Mouse (Mus musculus) midbrain, embryonic 16.5 days (tissue): ENCODE results near the gene Zbtb20. TPM values are rescaled to one million over a fixed set of nuclear protein-coding genes. Genes with fewer than 3 reads are reported as not detected.
A peak's percentile ranks its signal among the peaks of the same experiment; 100 is the strongest.

Experiments
- ATAC-seq: fragments of 200-750 bp; cut with Nextera tagmentation; 2 replicates; pipeline ENCODE4 v1.8.0; 2017; ENCODE audit warnings: moderate TSS enrichment
- H3K27ac ChIP-seq: fragments of 300-500 bp; sonication (generic); 2 replicates; pipeline ENCODE4 v1.5.1; 2014; ENCODE audit warnings: mild to moderate bottlenecking, low read length, mixed read lengths
- H3K27me3 ChIP-seq: fragments of 300-500 bp; sonication (generic); 2 replicates; pipeline ENCODE4 v1.6.1; 2014; ENCODE audit warnings: low read depth, low read length, mixed read lengths; ENCODE audit not compliant: control insufficient read depth, insufficient read depth
- H3K36me3 ChIP-seq: fragments of 300-500 bp; sonication (generic); 2 replicates; pipeline ENCODE4 v1.6.1; 2014; ENCODE audit warnings: mild to moderate bottlenecking, low read length, moderate library complexity, mixed read lengths; ENCODE audit not compliant: control insufficient read depth, insufficient read depth
- H3K4me1 ChIP-seq: fragments of 300-500 bp; sonication (generic); 2 replicates; pipeline ENCODE4 v1.6.1; 2014; ENCODE audit warnings: mild to moderate bottlenecking, low read length, mixed read lengths; ENCODE audit not compliant: control insufficient read depth, insufficient read depth
- H3K4me2 ChIP-seq: fragments of 300-500 bp; sonication (generic); 2 replicates; pipeline ENCODE4 v1.6.1; 2014; ENCODE audit warnings: mild to moderate bottlenecking, low read length, mixed read lengths
- H3K4me3 ChIP-seq: fragments of 300-500 bp; sonication (generic); 2 replicates; pipeline ENCODE4 v1.5.1; 2014; ENCODE audit warnings: low read depth, mild to moderate bottlenecking, low read length, moderate library complexity, mixed read lengths
- H3K9ac ChIP-seq: fragments of 300-500 bp; sonication (generic); 2 replicates; pipeline ENCODE4 v1.6.1; 2014; ENCODE audit warnings: low read depth, low read length, mixed read lengths
- H3K9me3 ChIP-seq: fragments of 300-500 bp; sonication (generic); replicated peaks from 2 replicates; pipeline ENCODE4 v1.6.1; 2014; ENCODE audit warnings: mild to moderate bottlenecking, low read length, mixed read lengths; ENCODE audit not compliant: control insufficient read depth, poor library complexity, severe bottlenecking
- WGBS: fragments of 180-500 bp; shearing (Covaris S2); extraction: QIAGEN DNeasy Blood & Tissue Kit; methylation state at CpG from one replicate; pipeline ENCODE4 v1.1.7; 2014; 5-methylcytosine and 5-hydroxymethylcytosine counted together
- polyA plus RNA-seq: library from polyadenylated mRNA; unstranded; fragments of >200 nt; fragmentation: Nextera tagmentation; extraction: Ambion mirVana; gene quantifications from 2 replicates; pipeline ENCODE4 v1.2.1, GENCODE M21; 2015

Gene Zbtb20
- polyA plus RNA-seq, 1 experiment from 2014 or later = 60.7 TPM

DNA sequence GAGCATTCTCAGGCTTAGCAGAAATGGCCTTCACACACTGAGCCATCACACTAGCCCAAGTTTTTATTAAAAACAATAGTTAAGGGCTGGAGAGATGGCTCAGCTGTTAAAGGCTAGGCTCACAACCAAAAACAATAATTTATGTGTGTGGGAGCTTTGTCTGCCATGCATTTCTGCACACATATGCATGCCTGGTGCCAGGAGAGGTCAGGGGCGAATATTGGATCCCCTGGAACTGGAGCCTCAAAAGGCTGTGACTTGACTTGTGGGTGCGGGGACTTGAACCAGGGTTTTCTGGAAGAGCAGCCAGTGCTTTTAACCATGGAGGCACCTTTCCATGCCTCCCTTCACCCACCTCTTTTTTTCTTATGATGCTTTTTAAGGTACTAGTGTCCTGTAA is 685.6 kb downstream of the Zbtb20 start:
- no peak for ATAC-seq
- WGBS = 92% methylated on average over 2 of the region's 2 CpGs
- Histone ChIP-seq H3K9ac (no peak overlapping the region), H3K4me2 (no peak overlapping the region), H3K27ac (no peak overlapping the region), H3K4me1 (peaks cover 5% of the 10 kb centered on the region), H3K4me3 (no peak overlapping the region), H3K9me3 (no peaks in the 10 kb centered on the region), H3K36me3 (no peaks in the 10 kb centered on the region), H3K27me3 (no peaks in the 10 kb centered on the region)

- H3K27ac ChIP-seq = no peak overlapping the region
- no peak overlapping the region for H3K4me3 ChIP-seq
- H3K27me3 ChIP-seq = no peaks in the 10 kb centered on the region
- H3K36me3 ChIP-seq = no peaks in the 10 kb centered on the region
- H3K9me3 ChIP-seq = no peaks in the 10 kb centered on the region
- no peak overlapping the region for H3K4me2 ChIP-seq
- ATAC-seq = no peak
- no peak overlapping the region for H3K9ac ChIP-seq
- 90% methylated on average over 4 of the region's 4 CpGs for WGBS
- peaks cover 5% of the 10 kb centered on the region for H3K4me1 ChIP-seq
These were observed 686.3 kb downstream of the Zbtb20 start for GRCm38 (mm10) chr16:43561956-43562355.

GRCm38 (mm10) chr16:43565872-43566271 is 690.2 kb downstream of the Zbtb20 start:
- Histone ChIP-seq H3K27ac (no peak overlapping the region), H3K4me3 (no peak overlapping the region), H3K36me3 (no peaks in the 10 kb centered on the region), H3K4me1 (no peaks in the 10 kb centered on the region), H3K4me2 (no peak overlapping the region), H3K9me3 (no peaks in the 10 kb centered on the region), H3K27me3 (no peaks in the 10 kb centered on the region), H3K9ac (no peak overlapping the region)
- no peak for ATAC-seq
- 75% methylated on average over 4 of the region's 4 CpGs for WGBS

DNA sequence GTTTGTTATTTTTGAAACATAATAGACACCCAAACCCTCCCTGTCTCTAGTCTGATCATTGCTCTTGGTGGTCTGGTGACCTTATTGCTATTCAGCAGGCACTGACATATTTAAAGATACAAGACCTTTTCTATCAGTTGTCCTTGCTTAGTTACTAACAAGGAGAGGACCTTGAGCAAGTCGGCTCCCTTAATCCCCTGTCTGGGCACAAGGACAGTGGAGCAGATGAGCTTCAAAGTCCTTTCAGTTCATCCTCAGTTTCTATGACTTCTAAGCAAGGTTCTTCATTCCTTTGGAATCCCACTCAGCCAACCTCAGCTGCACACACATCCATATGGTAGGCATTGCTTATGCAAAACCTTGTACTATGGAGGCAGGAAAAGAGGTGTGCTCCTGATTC is 690.8 kb downstream of the Zbtb20 start:
- Histone ChIP-seq H3K36me3 (no peaks in the 10 kb centered on the region), H3K4me3 (no peak overlapping the region), H3K9ac (no peak overlapping the region), H3K4me1 (no peaks in the 10 kb centered on the region), H3K27ac (no peak overlapping the region), H3K9me3 (no peaks in the 10 kb centered on the region), H3K4me2 (no peak overlapping the region), H3K27me3 (no peaks in the 10 kb centered on the region)
- no peak for ATAC-seq
- 75% methylated on average over 1 of the region's 1 CpGs for WGBS

GRCm38 (mm10) chr16:43571376-43572081 is 695.8 kb downstream of the Zbtb20 start:
- no peaks in the 10 kb centered on the region for H3K27me3 ChIP-seq
- H3K9me3 ChIP-seq = no peaks in the 10 kb centered on the region
- no peak for ATAC-seq
- H3K4me3 ChIP-seq = no peak overlapping the region
- no peaks in the 10 kb centered on the region for H3K36me3 ChIP-seq
- 86% methylated on average over 16 of the region's 16 CpGs for WGBS
- H3K4me1 ChIP-seq = peaks cover 23% of the 10 kb centered on the region
- H3K27ac ChIP-seq = no peak overlapping the region
- H3K4me2 ChIP-seq = no peak overlapping the region
- H3K9ac ChIP-seq = no peak overlapping the region

DNA sequence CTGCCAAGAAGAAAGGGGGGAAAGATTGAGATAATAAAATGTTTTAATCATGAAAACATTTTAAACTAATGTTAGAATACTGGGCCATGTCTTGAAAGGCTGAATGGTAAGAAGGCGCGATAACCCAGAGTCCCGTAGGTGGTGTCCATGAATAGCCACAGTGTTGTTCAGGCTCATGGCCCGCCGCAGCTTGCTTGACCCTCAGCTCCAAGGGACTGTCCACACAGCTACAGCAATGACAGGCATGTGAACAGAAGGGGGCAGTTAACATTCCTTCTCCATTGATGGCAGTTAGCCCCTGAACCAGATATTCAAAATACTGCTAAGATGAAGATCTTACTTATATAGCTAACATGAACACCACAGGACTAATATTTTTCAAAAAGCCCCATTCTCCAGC is 696.5 kb downstream of the Zbtb20 start:
- H3K27ac ChIP-seq = no peak overlapping the region

DNA sequence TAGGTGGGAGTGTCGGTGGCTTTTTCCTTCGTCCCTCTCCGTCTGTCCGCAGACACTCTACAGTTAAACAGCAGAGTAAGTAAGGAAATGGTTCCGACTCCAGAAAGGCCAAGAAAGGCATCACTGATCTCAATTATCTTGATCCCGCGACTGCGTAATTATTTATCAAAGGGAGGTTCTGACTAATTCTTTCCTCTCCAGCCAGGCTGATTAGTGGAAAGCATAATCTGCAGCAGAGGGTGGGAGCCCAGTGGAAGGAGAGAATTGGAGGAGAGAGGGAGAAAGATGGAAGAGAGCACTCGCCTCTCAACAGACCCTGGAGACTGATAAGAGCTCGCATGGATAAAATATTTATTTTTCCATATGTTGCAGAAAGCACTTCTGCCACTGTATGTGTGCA is 697.1 kb downstream of the Zbtb20 start:
- Histone ChIP-seq H3K27me3 (no peaks in the 10 kb centered on the region), H3K4me2 (no peak overlapping the region), H3K4me3 (no peak overlapping the region), H3K27ac (peak overlapping the region; percentile 58), H3K9ac (no peak overlapping the region), H3K36me3 (no peaks in the 10 kb centered on the region), H3K9me3 (no peaks in the 10 kb centered on the region), H3K4me1 (peaks cover 23% of the 10 kb centered on the region)
- WGBS = 29% methylated on average over 10 of the region's 10 CpGs
- ATAC-seq = peak; percentile 36; the same call in 1 of the 2 replicates

More for the DNA sequence above, 696.5 kb downstream of the Zbtb20 start:
- ATAC-seq = no peak
- no peak overlapping the region for H3K4me3 ChIP-seq
- no peaks in the 10 kb centered on the region for H3K9me3 ChIP-seq
- H3K4me1 ChIP-seq = peaks cover 23% of the 10 kb centered on the region
- H3K36me3 ChIP-seq = no peaks in the 10 kb centered on the region
- WGBS = 84% methylated on average over 5 of the region's 5 CpGs
- H3K4me2 ChIP-seq = no peak overlapping the region
- no peak overlapping the region for H3K9ac ChIP-seq
- no peaks in the 10 kb centered on the region for H3K27me3 ChIP-seq

GRCm38 (mm10) chr16:43573181-43573833 is 697.6 kb downstream of the Zbtb20 start:
- WGBS = 25% methylated on average over 14 of the region's 14 CpGs
- Histone ChIP-seq H3K4me1 (peaks cover 23% of the 10 kb centered on the region), H3K27ac (peak overlapping the region; percentile 58), H3K4me2 (0 out of 2 replicates have a peak overlapping the region, but pooled peaks have one; percentile 15), H3K27me3 (no peaks in the 10 kb centered on the region), H3K9ac (no peak overlapping the region), H3K4me3 (no peak overlapping the region), H3K9me3 (no peaks in the 10 kb centered on the region), H3K36me3 (no peaks in the 10 kb centered on the region)
- ATAC-seq = peak; percentile 55; the same call in 1 of the 2 replicates

DNA sequence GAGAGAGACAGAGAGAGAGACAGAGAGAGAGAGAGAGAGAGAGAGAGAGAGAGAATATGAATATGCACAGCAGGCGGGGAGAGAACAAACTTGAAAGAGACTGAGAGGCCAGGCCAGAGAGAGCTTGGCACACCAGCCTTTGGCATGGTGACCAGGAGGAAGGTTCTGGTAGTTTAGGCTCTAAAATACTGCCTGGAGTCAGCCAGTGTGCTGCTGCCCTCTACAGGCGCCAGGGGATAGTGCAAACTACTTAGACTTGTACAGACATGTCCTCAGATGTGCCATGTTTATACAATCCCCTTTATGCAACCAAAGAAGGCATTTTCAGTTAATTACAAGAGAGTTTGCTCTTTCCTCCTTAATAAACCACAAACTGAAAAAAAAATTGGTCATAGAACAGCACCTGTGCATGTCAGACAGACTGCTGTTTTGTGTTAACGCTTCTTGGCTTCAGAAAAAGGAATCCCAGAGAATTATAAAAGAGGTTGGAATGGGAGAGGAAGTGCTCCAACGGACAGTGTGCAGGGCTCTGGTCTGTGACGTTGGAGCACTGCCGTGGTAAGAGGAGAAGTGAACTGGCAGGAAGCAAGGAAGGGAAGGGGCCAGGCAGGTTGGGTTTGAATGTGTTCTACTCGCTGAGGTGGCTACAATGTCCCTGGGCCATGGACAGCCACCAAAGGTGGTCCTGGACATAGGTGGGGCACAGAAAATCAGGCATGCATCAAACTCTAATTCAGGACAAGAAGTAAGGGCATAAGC is 698.5 kb downstream of the Zbtb20 start:
- peak overlapping the region; percentile 49; the same call in 1 of the 2 replicates for H3K27ac ChIP-seq
- peaks cover 23% of the 10 kb centered on the region for H3K4me1 ChIP-seq
- H3K36me3 ChIP-seq = peaks cover 4% of the 10 kb centered on the region
- WGBS = 44% methylated on average over 7 of the region's 7 CpGs
- H3K9me3 ChIP-seq = no peaks in the 10 kb centered on the region
- H3K9ac ChIP-seq = no peak overlapping the region
- H3K27me3 ChIP-seq = no peaks in the 10 kb centered on the region
- H3K4me3 ChIP-seq = no peak overlapping the region
- H3K4me2 ChIP-seq = no peak overlapping the region
- peak; percentile 72 for ATAC-seq
